Mouse (Mus musculus): ENCODE results near the gene Rpl41. TPM values are rescaled to one million over a fixed set of nuclear protein-coding genes. Genes with fewer than 3 reads are reported as not detected.
"Not testable (repeated sequence)": the region's sequence is repeated elsewhere in the genome, so short reads cannot be mapped to it uniquely, and the experiment has no call there.

Gene Rpl41
- polyA plus RNA-seq, 1 experiment, result 2,270 TPM

GRCm38 (mm10) chr10:128509203-128509602 lies 39.9 kb downstream of the Rpl41 start:
- peaks cover 8% of the 10 kb centered on the region; the same call in 1 of the 2 replicates for H3K4me1 ChIP-seq (ENCODE audit: control insufficient read depth, insufficient read depth, insufficient read length)
- H3K27ac ChIP-seq (ENCODE audit: insufficient read depth, low read length), result no peak overlapping the region
- H3K36me3 ChIP-seq (ENCODE audit: control insufficient read depth, insufficient read depth, low read length), result peaks cover 37% of the 10 kb centered on the region
- no peaks in the 10 kb centered on the region for H3K27me3 ChIP-seq (ENCODE audit: control insufficient read depth, insufficient read depth, low read length)
- WGBS, result 90% methylated on average over 9 of the region's 9 CpGs
- DNase-seq (ENCODE audit: low read depth in 1 of 2, low spot score in 2 of 2), result no peak
- no peak overlapping the region for H3K4me3 ChIP-seq (ENCODE audit: extremely low read depth, insufficient read depth, insufficient read length)
- TF ChIP-seq POLR2A (IDR thresholded peaks at IDR 0.05; ENCODE audit: low read depth, low read length) (no peak), CTCF (IDR thresholded peaks at IDR 0.05; ENCODE audit: extremely low read depth, insufficient read depth, insufficient read length, insufficient replicate concordance) (no peak)

GRCm38 (mm10) chr10:128508260-128508659 lies 40.8 kb downstream of the Rpl41 start:
- WGBS, result 84% methylated on average over 9 of the region's 9 CpGs
- Histone ChIP-seq H3K4me3 (ENCODE audit: extremely low read depth, insufficient read depth, insufficient read length) (no peak overlapping the region), H3K27me3 (ENCODE audit: control insufficient read depth, insufficient read depth, low read length) (no peaks in the 10 kb centered on the region), H3K36me3 (ENCODE audit: control insufficient read depth, insufficient read depth, low read length) (peaks cover 31% of the 10 kb centered on the region), H3K27ac (ENCODE audit: insufficient read depth, low read length) (no peak overlapping the region), H3K4me1 (ENCODE audit: control insufficient read depth, insufficient read depth, insufficient read length) (peaks cover 10% of the 10 kb centered on the region; the same call in 1 of the 2 replicates)
- DNase-seq (ENCODE audit: low read depth in 1 of 2, low spot score in 2 of 2), result no peak
- no peak for TF ChIP-seq CTCF (IDR thresholded peaks at IDR 0.05; ENCODE audit: extremely low read depth, insufficient read depth, insufficient read length, insufficient replicate concordance)
- TF ChIP-seq POLR2A (IDR thresholded peaks at IDR 0.05; ENCODE audit: low read depth, low read length), result no peak

GRCm38 (mm10) chr10:128505974-128506373 lies 43.1 kb downstream of the Rpl41 start:
- 94% methylated on average over 14 of the region's 14 CpGs for WGBS

GRCm38 (mm10) chr10:128505371-128505667 lies 43.8 kb downstream of the Rpl41 start:
- H3K27ac ChIP-seq (ENCODE audit: insufficient read depth, low read length), result peak overlapping the region; percentile 85; the same call in 1 of the 2 replicates
- not testable (repeated sequence) for H3K4me3 ChIP-seq (ENCODE audit: extremely low read depth, insufficient read depth, insufficient read length); H3K36me3 ChIP-seq (ENCODE audit: control insufficient read depth, insufficient read depth, low read length); DNase-seq (ENCODE audit: low read depth in 1 of 2, low spot score in 2 of 2); H3K4me1 ChIP-seq (ENCODE audit: control insufficient read depth, insufficient read depth, insufficient read length); H3K27me3 ChIP-seq (ENCODE audit: control insufficient read depth, insufficient read depth, low read length)
- WGBS, result 44% methylated on average over 5 of the region's 5 CpGs

More at GRCm38 (mm10) chr10:128505974-128506373, 43.1 kb downstream of the Rpl41 start:
- Histone ChIP-seq H3K36me3 (ENCODE audit: control insufficient read depth, insufficient read depth, low read length) (peaks cover 11% of the 10 kb centered on the region), H3K4me1 (ENCODE audit: control insufficient read depth, insufficient read depth, insufficient read length) (peaks cover 10% of the 10 kb centered on the region; the same call in 1 of the 2 replicates), H3K27ac (ENCODE audit: insufficient read depth, low read length) (no peak overlapping the region), H3K4me3 (ENCODE audit: extremely low read depth, insufficient read depth, insufficient read length) (no peak overlapping the region), H3K27me3 (ENCODE audit: control insufficient read depth, insufficient read depth, low read length) (no peaks in the 10 kb centered on the region)
- no peak for DNase-seq (ENCODE audit: low read depth in 1 of 2, low spot score in 2 of 2)
- no peak for TF ChIP-seq CTCF (IDR thresholded peaks at IDR 0.05; ENCODE audit: extremely low read depth, insufficient read depth, insufficient read length, insufficient replicate concordance)
- TF ChIP-seq POLR2A (IDR thresholded peaks at IDR 0.05; ENCODE audit: low read depth, low read length), result no peak

- Histone ChIP-seq H3K36me3 (ENCODE audit: control insufficient read depth, insufficient read depth, low read length) (peaks cover under 1% of the 10 kb centered on the region; the same call in 1 of the 2 replicates), H3K4me3 (ENCODE audit: extremely low read depth, insufficient read depth, insufficient read length) (peak overlapping the region; percentile 3; the same call in 1 of the 2 replicates), H3K27ac (ENCODE audit: insufficient read depth, low read length) (peak overlapping the region; percentile 85), H3K27me3 (ENCODE audit: control insufficient read depth, insufficient read depth, low read length) (no peaks in the 10 kb centered on the region), H3K4me1 (ENCODE audit: control insufficient read depth, insufficient read depth, insufficient read length) (peaks cover 10% of the 10 kb centered on the region; the same call in 1 of the 2 replicates)
- 8% methylated on average over 9 of the region's 9 CpGs for WGBS
- DNase-seq (ENCODE audit: low read depth in 1 of 2, low spot score in 2 of 2), result peak in 1 of 2 experiments; percentile 48
- TF ChIP-seq CTCF (IDR thresholded peaks at IDR 0.05; ENCODE audit: extremely low read depth, insufficient read depth, insufficient read length, insufficient replicate concordance), result no peak
- TF ChIP-seq POLR2A (IDR thresholded peaks at IDR 0.05; ENCODE audit: low read depth, low read length), result no peak; the same call in 1 of the 2 replicates
Measured at GRCm38 (mm10) chr10:128504641-128505370, 44.3 kb downstream of the Rpl41 start.

GRCm38 (mm10) chr10:128504012-128504411 lies 45.1 kb downstream of the Rpl41 start:
- Histone ChIP-seq H3K4me1 (ENCODE audit: control insufficient read depth, insufficient read depth, insufficient read length) (peaks cover 10% of the 10 kb centered on the region; the same call in 1 of the 2 replicates), H3K36me3 (ENCODE audit: control insufficient read depth, insufficient read depth, low read length) (no peaks in the 10 kb centered on the region), H3K27ac (ENCODE audit: insufficient read depth, low read length) (peak overlapping the region; percentile 85), H3K4me3 (ENCODE audit: extremely low read depth, insufficient read depth, insufficient read length) (no peak overlapping the region), H3K27me3 (ENCODE audit: control insufficient read depth, insufficient read depth, low read length) (no peaks in the 10 kb centered on the region)
- no peak for TF ChIP-seq POLR2A (IDR thresholded peaks at IDR 0.05; ENCODE audit: low read depth, low read length)
- TF ChIP-seq CTCF (IDR thresholded peaks at IDR 0.05; ENCODE audit: extremely low read depth, insufficient read depth, insufficient read length, insufficient replicate concordance), result no peak
- DNase-seq (ENCODE audit: low read depth in 1 of 2, low spot score in 2 of 2), result no peak
- 34% methylated on average over 3 of the region's 3 CpGs for WGBS

- no peak overlapping the region for H3K4me3 ChIP-seq (ENCODE audit: extremely low read depth, insufficient read depth, insufficient read length)
- H3K36me3 ChIP-seq (ENCODE audit: control insufficient read depth, insufficient read depth, low read length), result no peaks in the 10 kb centered on the region
- no peaks in the 10 kb centered on the region for H3K27me3 ChIP-seq (ENCODE audit: control insufficient read depth, insufficient read depth, low read length)
- DNase-seq (ENCODE audit: low read depth in 1 of 2, low spot score in 2 of 2), result no peak
- H3K4me1 ChIP-seq (ENCODE audit: control insufficient read depth, insufficient read depth, insufficient read length), result peaks cover 10% of the 10 kb centered on the region; the same call in 1 of the 2 replicates
- TF ChIP-seq POLR2A (IDR thresholded peaks at IDR 0.05; ENCODE audit: low read depth, low read length) (no peak), CTCF (IDR thresholded peaks at IDR 0.05; ENCODE audit: extremely low read depth, insufficient read depth, insufficient read length, insufficient replicate concordance) (no peak)
- peak overlapping the region; percentile 48 for H3K27ac ChIP-seq (ENCODE audit: insufficient read depth, low read length)
- WGBS, result 77% methylated on average over 8 of the region's 8 CpGs
Measured at GRCm38 (mm10) chr10:128503532-128503931, 45.6 kb downstream of the Rpl41 start.

Data from spleen, adult 2 months (tissue).